Mouse (Mus musculus) G1E (cell line): ENCODE results near the gene Mum1. TPM values are rescaled to one million over a fixed set of nuclear protein-coding genes. Genes with fewer than 3 reads are reported as not detected.

ENCODE experiments used
- ATAC-seq: 2 replicates; pipeline ENCODE4 v1.8.0; 2016; ENCODE audit warnings: mild to moderate bottlenecking; ENCODE audit not compliant: insufficient number of reproducible peaks, poor library complexity, low FRiP score, severe bottlenecking; ENCODE audit errors: extremely low read depth
- DNase-seq: peaks from one replicate; pipeline ENCODE4 v3.0.0; 2012; ENCODE audit warnings: low spot score
- H3K27me3 ChIP-seq: 2 replicates; pipeline ENCODE4 v1.6.1; 2012; ENCODE audit warnings: mild to moderate bottlenecking, low read length, inconsistent platforms; ENCODE audit not compliant: insufficient read depth
- H3K36me3 ChIP-seq: replicated peaks from 2 replicates; pipeline ENCODE3; 2012; ENCODE audit warnings: mild to moderate bottlenecking, inconsistent platforms
- H3K4me1 ChIP-seq: 2 replicates; pipeline ENCODE4 v1.6.1; 2012; ENCODE audit warnings: low read depth, low read length, inconsistent platforms, mixed read lengths; ENCODE audit not compliant: insufficient read depth
- H3K4me3 ChIP-seq: 2 replicates; pipeline ENCODE4 v1.5.1; 2012; ENCODE audit warnings: low read depth, mild to moderate bottlenecking, inconsistent platforms, low read length, moderate library complexity, mixed read lengths
- H3K9me3 ChIP-seq: replicated peaks from 2 replicates; pipeline ENCODE4 v1.6.1; 2012; ENCODE audit warnings: inconsistent platforms
- CTCF ChIP-seq: IDR thresholded peaks from 2 replicates; pipeline ENCODE4 v1.5.1; 2012; ENCODE audit warnings: low read depth, low read length, inconsistent platforms, mixed read lengths
- GATA1 ChIP-seq: IDR thresholded peaks from 2 replicates; pipeline ENCODE4 v1.6.1; 2012; ENCODE audit warnings: borderline replicate concordance, low read length, inconsistent platforms, mixed read lengths
- GATA2 ChIP-seq: IDR thresholded peaks from 2 replicates; pipeline ENCODE4 v1.6.1; 2012; ENCODE audit warnings: low read depth, low read length, inconsistent platforms, borderline replicate concordance
- POLR2AphosphoS5 ChIP-seq: IDR thresholded peaks from 2 replicates; pipeline ENCODE4 v1.6.1; 2012; ENCODE audit warnings: low read depth, low read length, inconsistent platforms; ENCODE audit not compliant: insufficient replicate concordance
- TAL1 ChIP-seq: conservative IDR thresholded peaks from 2 replicates; pipeline ENCODE4 v1.6.1; 2012; ENCODE audit warnings: low read depth, low read length, inconsistent platforms, mixed read lengths
- polyA plus RNA-seq: library from polyadenylated mRNA; stranded (reverse); fragments of >175 nt; gene quantifications from 2 replicates; pipeline ENCODE4 v1.2.3, GENCODE M21; 2012
- total RNA-seq, 2 experiments: library from RNA; stranded (forward) in 1 of 2; stranded (reverse) in 1 of 2; fragments of 200-1000 nt in 1 of 2; fragments of >200 nt in 1 of 2; fragmentation: Nextera tagmentation in 1 of 2; gene quantifications; 2 replicates each; pipeline ENCODE4 v1.2.3; 2014 to 2017

The Mum1 gene
- total and polyA plus RNA-seq, 3 experiments: 16.9 to 56.1 (median 36.2) TPM

- no peak for TF ChIP-seq GATA1
- no peak for TF ChIP-seq CTCF
- no peak for TF ChIP-seq GATA2
- no peak for TF ChIP-seq POLR2AphosphoS5
- no peak for TF ChIP-seq TAL1
- H3K27me3 ChIP-seq: no peaks in the 10 kb centered on the region
- H3K9me3 ChIP-seq: no peaks in the 10 kb centered on the region
- peaks cover 52% of the 10 kb centered on the region for H3K4me1 ChIP-seq
- no peak overlapping the region for H3K4me3 ChIP-seq
- DNase-seq (no peak), ATAC-seq (no peak)
- H3K36me3 ChIP-seq: peaks cover 99% of the 10 kb centered on the region
These were observed 10.8 kb downstream of the Mum1 start for GRCm38 (mm10) chr10:80237020-80237419.

DNA sequence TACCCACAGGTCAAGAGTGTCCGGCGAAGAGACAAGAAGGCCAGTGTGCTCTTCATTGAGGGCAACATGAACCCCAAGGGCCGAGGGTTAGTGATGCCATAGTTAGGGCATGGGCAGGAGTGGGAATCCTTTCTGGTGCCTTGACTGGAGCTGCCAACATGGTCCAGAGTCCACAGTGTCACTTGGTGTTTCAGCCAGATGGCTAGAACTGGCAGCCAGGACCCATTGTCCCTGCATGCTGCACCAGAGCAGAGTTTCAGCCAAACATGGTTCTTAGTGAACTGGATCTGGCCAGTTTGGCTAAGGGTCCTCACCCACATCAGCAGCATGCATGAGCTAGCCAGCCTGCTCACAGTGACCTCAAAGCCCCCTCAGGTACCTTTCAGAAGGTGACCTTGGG lies 12.1 kb downstream of the Mum1 start:
- Histone ChIP-seq H3K9me3 (no peaks in the 10 kb centered on the region), H3K36me3 (peaks cover 99% of the 10 kb centered on the region), H3K4me3 (no peak overlapping the region), H3K27me3 (no peaks in the 10 kb centered on the region), H3K4me1 (peaks cover 39% of the 10 kb centered on the region)
- no peak for DNase-seq
- TF ChIP-seq GATA2 (no peak), CTCF (no peak), TAL1 (no peak), POLR2AphosphoS5 (no peak), GATA1 (no peak)
- no peak for ATAC-seq

- Histone ChIP-seq H3K27me3 (no peaks in the 10 kb centered on the region), H3K4me1 (peaks cover 34% of the 10 kb centered on the region), H3K36me3 (peaks cover 99% of the 10 kb centered on the region), H3K4me3 (no peak overlapping the region), H3K9me3 (no peaks in the 10 kb centered on the region)
- DNase-seq: no peak
- TF ChIP-seq TAL1: no peak
- no peak for TF ChIP-seq POLR2AphosphoS5
- no peak for TF ChIP-seq GATA1
- no peak for TF ChIP-seq CTCF
- TF ChIP-seq GATA2: no peak
- no peak for ATAC-seq
These were observed 13.6 kb downstream of the Mum1 start for GRCm38 (mm10) chr10:80239791-80240190.

DNA sequence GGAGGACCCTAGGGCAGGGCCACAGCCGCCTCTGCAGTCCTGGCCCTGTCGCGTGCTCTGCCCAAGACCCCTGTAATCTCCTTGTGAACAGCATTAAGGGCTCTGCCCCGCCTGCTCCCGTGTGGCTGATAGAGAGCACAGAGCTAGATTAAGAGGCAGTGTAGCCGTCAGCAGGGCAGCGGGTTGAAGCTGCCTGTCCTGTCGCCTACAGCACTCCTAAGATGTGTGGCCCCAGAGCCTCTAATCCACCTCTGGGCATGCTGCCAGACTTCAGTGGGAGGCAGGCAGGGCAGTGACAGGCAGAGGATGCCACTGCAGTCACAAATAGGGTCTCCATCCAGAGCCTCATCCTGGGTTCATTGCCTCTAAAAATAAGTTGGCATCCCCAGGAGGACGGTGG lies 15.9 kb downstream of the Mum1 start:
- H3K36me3 ChIP-seq: peaks cover 84% of the 10 kb centered on the region
- TF ChIP-seq TAL1 (no peak), CTCF (no peak), POLR2AphosphoS5 (no peak), GATA1 (no peak), GATA2 (no peak)
- DNase-seq (no peak), ATAC-seq (no peak)
- no peak overlapping the region for H3K4me3 ChIP-seq
- H3K4me1 ChIP-seq: peaks cover 36% of the 10 kb centered on the region
- no peaks in the 10 kb centered on the region for H3K27me3 ChIP-seq
- no peaks in the 10 kb centered on the region for H3K9me3 ChIP-seq

- Histone ChIP-seq H3K27me3 (no peaks in the 10 kb centered on the region), H3K4me1 (peaks cover 33% of the 10 kb centered on the region), H3K36me3 (peaks cover 79% of the 10 kb centered on the region), H3K4me3 (no peak overlapping the region), H3K9me3 (no peaks in the 10 kb centered on the region)
- ATAC-seq (no peak), DNase-seq (no peak)
- TF ChIP-seq CTCF (no peak), GATA1 (no peak), TAL1 (no peak; the same call in 1 of the 2 replicates), GATA2 (no peak), POLR2AphosphoS5 (no peak)
These were observed 16.4 kb downstream of the Mum1 start for GRCm38 (mm10) chr10:80242607-80243006.

DNA sequence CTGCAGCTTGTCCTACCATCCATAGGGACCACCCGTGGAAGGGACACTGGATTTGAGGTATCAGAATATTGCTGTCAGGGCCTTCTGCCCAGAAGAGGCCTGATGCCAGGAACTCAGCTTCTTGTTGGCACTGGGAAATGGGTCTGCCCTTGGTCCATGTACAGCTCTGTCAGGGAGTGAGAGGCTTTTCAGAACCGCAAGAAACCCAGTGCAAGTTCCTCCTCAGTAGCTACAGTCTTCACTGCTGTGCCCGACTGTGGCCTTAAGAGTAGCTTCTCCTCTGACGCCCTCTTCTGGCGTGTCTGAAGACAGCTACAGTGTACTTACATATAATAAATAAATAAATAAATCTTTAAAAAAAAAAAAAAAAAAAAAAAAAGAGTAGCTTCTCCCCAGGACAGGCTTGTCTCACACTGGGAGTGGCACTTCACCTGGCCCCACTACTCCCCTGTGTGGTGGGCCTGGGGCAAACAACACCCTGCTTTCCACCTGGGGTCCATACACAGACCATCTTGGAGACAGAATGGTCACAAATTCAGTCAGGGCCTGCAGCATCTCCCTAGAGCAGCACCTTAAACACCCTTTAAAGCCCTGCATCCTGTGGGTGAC lies 18.7 kb downstream of the Mum1 start:
- ATAC-seq (no peak), DNase-seq (no peak)
- H3K4me1 ChIP-seq: peaks cover 30% of the 10 kb centered on the region
- H3K4me3 ChIP-seq: no peak overlapping the region
- H3K27me3 ChIP-seq: no peaks in the 10 kb centered on the region
- TF ChIP-seq CTCF: no peak
- TF ChIP-seq GATA2: no peak
- TF ChIP-seq GATA1: no peak
- TF ChIP-seq POLR2AphosphoS5: no peak
- H3K9me3 ChIP-seq: no peaks in the 10 kb centered on the region
- peaks cover 56% of the 10 kb centered on the region for H3K36me3 ChIP-seq

- no peak overlapping the region for H3K4me3 ChIP-seq
- peaks cover 37% of the 10 kb centered on the region for H3K4me1 ChIP-seq
- TF ChIP-seq GATA2 (no peak), TAL1 (no peak), CTCF (peak; percentile 52; the same call in 1 of the 2 replicates), POLR2AphosphoS5 (no peak), GATA1 (no peak)
- no peaks in the 10 kb centered on the region for H3K9me3 ChIP-seq
- no peaks in the 10 kb centered on the region for H3K27me3 ChIP-seq
- H3K36me3 ChIP-seq: peaks cover 56% of the 10 kb centered on the region
- ATAC-seq (no peak), DNase-seq (peak; percentile 58)
These were observed 19.4 kb downstream of the Mum1 start for GRCm38 (mm10) chr10:80245600-80245999.
